Mouse (Mus musculus): ENCODE results near the gene Fanci.

DNA sequence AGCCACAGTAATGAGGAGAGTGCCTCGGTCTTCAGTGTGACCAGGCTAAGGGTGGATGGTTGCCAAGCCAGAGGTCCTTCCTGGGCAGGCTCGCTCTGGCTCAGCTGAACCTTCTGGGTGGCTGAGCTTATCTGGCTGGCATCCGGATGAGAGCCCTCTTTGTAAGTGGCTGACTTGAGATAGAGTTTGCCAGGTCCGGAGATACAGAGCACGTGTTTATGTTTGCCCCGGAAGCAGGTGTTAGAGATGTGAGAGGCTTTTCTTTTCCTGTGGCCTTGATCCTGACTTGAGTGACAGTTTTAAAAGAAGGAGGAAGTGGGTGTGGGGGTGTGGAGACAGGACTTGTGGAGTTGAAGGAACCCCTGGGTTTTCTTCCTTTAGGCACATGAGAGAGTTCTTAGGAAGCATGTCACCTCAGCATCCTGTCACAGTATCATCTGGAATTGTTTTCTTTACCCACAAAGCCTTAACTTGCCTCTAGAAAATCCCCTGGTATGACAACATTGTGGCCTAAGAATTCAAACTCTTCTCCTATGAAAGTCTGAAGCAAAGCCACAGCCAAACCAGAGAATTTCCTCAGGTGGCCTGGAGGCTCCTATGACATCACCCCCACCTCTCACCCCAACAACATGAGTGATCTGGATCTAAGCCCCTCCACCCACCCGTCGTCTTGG is 28.2 kb upstream of the Fanci start:
- TF ChIP-seq FLI1 (IDR thresholded peaks at IDR 0.05; ENCODE audit: low read length) (peak; percentile 64; the same call in 1 of the 2 replicates), GATA1 (IDR thresholded peaks at IDR 0.05; ENCODE audit: borderline replicate concordance, low read length) (peak; percentile 68; the same call in 1 of the 3 replicates)

Data from megakaryocyte, embryonic 14.5 days (primary cell).